Mouse (Mus musculus) CD8-positive naive resting alpha-beta T cell, adult 2 months (primary cell): Measurements from ENCODE around the gene Kcnd3.

ENCODE experiments used
- DNase-seq, 2 experiments: peaks; one replicate each; pipeline ENCODE4 v3.0.0; 2022; ENCODE audit warnings: low read depth in 2 of 2, low spot score in 2 of 2

Kcnd3 gene

GRCm38 (mm10) chr3:105648889-105649567 lies 196.9 kb downstream of the Kcnd3 start:
- DNase-seq, result no peak

DNA sequence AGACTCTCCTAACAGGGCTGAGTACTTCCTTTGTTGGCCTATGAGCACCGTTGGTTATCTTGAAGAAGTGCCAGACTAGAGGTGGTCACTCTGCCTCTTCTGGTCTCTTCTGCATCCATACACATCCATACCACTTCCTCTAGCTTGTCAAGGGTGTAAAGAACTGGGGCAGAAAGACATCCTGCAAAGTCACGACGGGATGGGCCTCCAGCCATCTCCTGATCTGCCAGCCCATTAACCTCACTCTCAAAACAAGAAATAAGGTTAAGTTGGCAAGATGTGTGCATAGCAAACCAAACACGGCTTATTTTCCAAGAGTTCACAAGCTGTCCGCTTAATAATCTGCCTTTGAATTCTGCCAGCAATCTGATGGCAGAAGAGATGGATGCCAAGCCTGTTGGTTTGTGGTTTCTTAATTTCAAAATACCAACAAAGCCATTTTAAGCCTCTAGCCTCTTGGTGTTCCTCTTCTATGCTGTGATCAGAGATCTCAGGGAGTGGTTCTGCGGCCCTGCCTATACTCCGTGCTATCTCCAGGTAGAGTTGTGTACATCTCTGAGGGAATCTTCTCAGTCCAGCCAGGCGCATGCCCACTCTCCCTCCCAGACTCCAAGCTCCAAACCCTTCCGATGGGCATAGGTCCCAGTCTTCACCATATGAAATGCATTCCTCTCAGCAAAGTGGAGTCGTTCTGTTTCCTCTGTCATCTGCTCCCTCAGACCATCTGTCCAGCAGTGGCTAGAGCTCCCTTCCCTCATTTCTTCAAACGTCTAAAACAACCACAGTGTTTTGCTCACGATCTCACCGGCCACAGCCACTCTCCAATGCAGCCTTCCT lies 201.6 kb downstream of the Kcnd3 start:
- DNase-seq, result no peak

GRCm38 (mm10) chr3:105655031-105655585 lies 203.0 kb downstream of the Kcnd3 start:
- DNase-seq, result no peak

GRCm38 (mm10) chr3:105660530-105660929 lies 208.4 kb downstream of the Kcnd3 start:
- no peak for DNase-seq

DNA sequence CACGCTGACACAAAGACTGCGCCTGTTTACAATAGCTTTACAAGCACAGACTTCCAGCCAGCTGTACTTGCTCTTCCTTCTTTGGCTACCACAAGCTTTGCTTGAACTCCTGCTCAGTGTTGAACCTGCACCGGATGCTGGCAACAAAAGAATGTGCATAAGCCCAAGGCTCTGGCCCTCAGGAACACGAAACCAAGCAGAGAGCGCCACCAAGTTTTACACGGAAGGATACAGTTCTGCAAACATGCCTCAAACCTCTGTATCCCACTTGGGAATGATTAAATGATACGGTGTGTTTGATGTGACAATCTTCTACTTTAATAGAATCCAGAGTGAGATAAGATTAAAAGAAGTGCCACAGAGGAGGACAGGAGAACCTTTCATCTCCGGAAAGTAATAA lies 210.9 kb downstream of the Kcnd3 start:
- DNase-seq, result no peak

DNA sequence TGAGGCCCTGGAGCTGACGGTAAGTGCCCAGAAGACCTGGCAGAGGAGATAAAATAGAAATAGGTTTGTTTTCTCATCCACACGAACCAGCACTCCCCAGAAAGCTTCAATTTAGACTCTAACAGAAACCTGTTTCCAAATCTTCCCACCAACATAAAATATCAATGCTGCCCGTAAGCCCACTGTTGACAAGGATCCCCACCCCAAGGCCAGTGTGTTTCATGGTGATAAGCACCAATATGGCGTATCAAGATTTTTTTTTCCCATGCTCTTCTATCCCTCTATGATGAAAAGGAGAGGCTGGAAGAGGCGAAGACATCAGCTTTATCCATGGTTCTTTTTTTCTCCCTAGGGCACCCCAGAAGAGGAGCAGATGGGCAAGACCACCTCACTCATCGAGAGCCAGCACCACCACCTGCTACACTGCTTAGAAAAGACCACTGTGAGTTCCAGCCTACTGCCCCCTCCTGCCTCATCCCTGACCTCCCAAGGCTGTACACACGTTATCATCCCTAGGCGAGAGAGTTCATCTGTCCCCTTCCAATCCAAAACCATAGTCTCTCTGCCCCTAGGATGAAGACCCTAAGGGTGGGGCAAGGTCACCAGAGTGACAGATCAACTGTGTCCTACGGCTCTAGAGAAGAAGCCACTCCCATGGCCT lies 213.1 kb downstream of the Kcnd3 start:
- no peak for DNase-seq

DNA sequence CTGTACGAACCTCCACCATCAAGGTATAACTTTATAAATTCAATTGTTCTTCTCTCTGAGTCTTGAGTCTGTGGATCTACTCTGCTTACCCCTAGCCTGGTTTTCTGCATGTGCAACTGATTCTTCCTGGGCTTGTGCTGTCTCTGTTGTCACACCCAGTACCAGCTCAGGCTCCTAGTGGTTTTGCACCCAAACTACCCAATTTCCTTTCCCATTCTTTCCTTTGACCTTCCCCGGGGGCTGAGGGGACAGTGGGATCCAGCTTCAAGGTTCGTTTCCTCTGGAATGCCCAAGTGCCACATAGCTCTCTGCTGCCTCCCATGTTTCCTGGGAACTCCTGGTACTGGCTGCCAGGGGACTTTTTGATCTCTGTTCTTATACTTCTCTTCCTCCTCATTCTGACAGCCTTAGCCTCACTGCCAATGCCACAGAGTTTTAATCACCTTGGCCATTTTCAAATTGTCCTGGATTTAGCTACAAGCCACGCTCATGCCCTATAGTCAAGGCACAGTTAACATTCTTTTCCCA lies 214.9 kb downstream of the Kcnd3 start:
- no peak for DNase-seq

DNA sequence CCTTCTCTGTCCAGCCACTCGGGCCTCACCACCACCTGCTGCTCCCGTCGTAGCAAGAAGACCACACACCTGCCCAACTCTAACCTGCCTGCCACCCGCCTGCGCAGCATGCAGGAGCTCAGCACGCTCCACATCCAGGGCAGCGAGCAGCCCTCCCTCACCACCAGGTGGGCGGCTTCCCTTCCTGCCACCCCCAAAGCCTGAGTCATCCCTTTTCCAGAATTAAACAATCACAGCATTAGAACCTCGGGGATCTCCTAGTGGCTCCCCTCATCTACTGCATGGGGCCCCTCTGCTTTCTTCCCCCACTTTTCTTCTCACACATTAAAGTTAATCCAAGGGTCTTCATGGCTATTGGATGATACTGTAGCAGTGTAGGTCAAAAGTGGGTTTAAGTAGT lies 216.0 kb downstream of the Kcnd3 start:
- DNase-seq, result no peak

- no peak for DNase-seq
Measured at GRCm38 (mm10) chr3:105669776-105670175, 217.6 kb downstream of the Kcnd3 start.

DNA sequence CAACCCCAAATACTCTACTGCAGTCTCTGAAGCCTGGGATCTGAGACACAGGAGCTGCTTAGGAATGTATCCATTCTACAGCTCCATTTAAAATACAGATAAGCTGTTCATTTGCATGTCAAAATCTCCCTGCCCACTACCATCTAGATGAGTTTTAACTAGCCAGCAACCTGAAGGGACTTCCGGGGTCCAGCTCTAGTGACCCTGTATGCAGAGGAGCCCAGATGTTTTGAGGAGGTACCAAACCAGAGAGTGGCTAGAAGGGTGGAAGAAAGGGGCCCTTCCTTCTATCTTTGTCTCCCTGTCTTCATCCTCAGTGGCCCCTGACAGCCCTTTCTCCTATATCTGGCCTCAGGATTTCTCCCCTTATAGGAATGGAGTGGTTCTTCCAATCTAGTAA lies 218.7 kb downstream of the Kcnd3 start:
- no peak for DNase-seq

- peak; percentile 69 to 76 for DNase-seq
Measured at GRCm38 (mm10) chr3:105674595-105675218, 222.6 kb downstream of the Kcnd3 start.

GRCm38 (mm10) chr3:105675932-105676331 lies 223.8 kb downstream of the Kcnd3 start:
- DNase-seq, result no peak

DNA sequence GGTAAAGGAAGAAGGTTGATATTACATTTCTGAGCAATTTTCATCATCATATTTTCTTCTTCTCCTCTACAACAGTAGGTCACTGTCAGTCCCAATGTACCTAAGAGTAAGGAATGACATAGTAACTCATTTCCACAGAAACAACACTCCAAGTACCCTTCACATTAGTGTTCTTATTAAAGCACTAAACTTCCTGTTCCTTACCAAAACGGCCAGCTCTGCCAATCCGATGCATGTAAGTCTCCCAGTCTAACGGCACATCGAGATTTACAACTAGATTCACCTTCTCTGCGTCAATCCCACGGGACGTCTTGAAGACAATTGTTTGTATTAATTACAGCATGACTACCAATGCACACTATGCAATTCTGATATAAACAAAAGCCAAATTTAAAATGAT lies 228.2 kb downstream of the Kcnd3 start:
- no peak for DNase-seq

- DNase-seq, result no peak
Measured at GRCm38 (mm10) chr3:105686394-105687323, 234.5 kb downstream of the Kcnd3 start.

- peak; percentile 95 for DNase-seq
Measured at GRCm38 (mm10) chr3:105687324-105688060, 235.4 kb downstream of the Kcnd3 start, which contains the start of gene Ddx20. Gene Ddx20 (minus strand): TSS chr3:105687574.

- no peak for DNase-seq
Measured at GRCm38 (mm10) chr3:105688536-105688935, 236.4 kb downstream of the Kcnd3 start.

GRCm38 (mm10) chr3:105693327-105694080 lies 241.4 kb downstream of the Kcnd3 start:
- no peak for DNase-seq
